Mouse (Mus musculus) spleen, postnatal 4 days (tissue): ENCODE data around the gene Cbr2.

Experiments used
- DNase-seq, 2 experiments: peaks; one replicate each; pipeline ENCODE4 v3.0.0; 2022; ENCODE audit warnings: low spot score in 2 of 2

Gene Cbr2

GRCm38 (mm10) chr11:120712771-120713568, 18.9 kb downstream of the Cbr2 start:
- DNase-seq = peak; percentile 58 to 86

- no peak for DNase-seq
Measured at GRCm38 (mm10) chr11:120711980-120712604, 19.8 kb downstream of the Cbr2 start.

DNA sequence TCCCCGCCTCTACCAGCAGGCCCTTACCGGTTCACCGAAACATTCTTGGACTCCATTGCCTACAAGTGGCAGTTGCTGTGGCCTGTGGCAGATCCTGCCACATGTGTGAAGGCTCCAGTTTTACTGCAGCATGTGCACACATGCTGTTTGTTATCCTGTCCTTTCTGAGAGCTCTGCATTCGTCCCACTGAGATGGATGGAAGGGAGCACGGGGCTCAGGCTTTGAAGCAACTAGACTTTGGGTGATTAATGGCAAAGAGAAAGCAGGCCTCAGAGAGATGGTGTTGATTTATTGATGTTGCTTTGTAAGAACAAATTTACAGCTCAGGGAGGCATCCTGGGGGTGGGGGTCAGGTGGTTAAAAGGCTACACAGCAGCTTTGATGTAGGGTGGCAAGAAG, 21.2 kb downstream of the Cbr2 start:
- no peak for DNase-seq

GRCm38 (mm10) chr11:120709551-120709950, 22.4 kb downstream of the Cbr2 start:
- no peak for DNase-seq

- no peak for DNase-seq
Measured at GRCm38 (mm10) chr11:120707969-120708368, 23.9 kb downstream of the Cbr2 start.

- DNase-seq = no peak
Measured at GRCm38 (mm10) chr11:120707225-120707624, 24.7 kb downstream of the Cbr2 start.

- no peak for DNase-seq
Measured at GRCm38 (mm10) chr11:120706120-120706519, 25.8 kb downstream of the Cbr2 start.

DNA sequence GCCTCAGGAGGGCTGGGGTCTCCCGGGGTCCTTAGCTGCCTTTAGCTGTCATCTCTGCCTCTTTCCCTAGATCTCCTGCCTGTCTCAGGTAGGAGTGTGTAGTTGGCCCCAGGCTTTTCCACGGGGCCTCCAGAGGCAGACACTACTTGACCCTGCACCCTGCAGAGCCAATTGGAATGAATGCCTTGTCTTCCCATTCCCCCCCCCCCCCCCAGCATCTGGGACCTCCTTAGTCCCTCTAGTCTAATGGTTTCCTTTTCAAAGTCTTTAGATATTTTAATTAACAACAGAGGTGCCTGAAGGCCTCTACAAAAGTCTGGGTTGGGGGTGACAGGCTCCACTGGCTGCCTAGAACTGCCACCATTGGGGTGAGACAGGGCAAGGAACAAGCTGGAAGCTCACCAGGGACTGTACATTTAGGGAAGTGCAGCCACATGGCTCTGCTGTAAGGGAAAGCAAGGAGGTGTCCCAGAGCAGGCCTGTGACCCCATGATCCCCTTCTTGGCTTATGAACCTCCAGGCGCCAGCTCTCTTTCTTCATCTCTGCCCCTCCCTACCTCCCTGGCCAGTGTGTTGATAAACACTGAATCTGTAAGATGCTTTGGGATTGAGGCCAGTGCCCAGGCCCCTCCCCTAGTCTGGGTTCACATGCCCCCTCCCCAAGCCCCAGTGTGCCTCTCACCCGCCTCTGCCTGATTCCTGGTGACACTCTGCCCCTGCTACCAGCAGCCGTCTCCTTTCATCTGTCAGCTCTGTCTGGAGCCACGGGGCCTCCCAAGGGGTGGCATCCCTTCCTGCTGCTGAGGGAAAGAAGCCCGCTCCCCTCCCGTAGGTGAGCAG, 27.2 kb downstream of the Cbr2 start:
- no peak for DNase-seq

- no peak for DNase-seq
Measured at GRCm38 (mm10) chr11:120703696-120704454, 28.0 kb downstream of the Cbr2 start.

GRCm38 (mm10) chr11:120697741-120698140, 34.2 kb downstream of the Cbr2 start:
- DNase-seq = no peak

DNA sequence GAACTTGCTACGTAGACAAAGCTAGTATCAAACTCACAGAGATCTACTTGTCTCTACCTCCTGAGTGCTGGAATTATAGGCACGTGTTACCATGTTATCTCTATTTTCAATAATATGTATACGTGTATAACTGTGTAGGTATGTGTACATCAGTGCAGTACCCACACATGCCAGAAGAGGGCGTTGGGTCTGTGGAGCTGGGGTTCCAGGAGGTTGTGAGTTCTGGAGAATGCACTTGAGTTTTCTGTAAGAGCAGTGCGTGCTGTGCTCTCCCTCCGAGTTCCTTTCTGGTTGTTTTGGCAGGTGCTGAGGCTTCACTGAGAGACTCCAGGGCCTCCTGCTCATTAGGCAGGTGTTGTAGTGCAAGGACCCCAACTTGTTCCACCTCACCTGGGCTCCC, 35.3 kb downstream of the Cbr2 start:
- DNase-seq = no peak

- DNase-seq = no peak
Measured at GRCm38 (mm10) chr11:120695641-120696040, 36.3 kb downstream of the Cbr2 start.

GRCm38 (mm10) chr11:120695184-120695583, 36.7 kb downstream of the Cbr2 start:
- no peak for DNase-seq

DNA sequence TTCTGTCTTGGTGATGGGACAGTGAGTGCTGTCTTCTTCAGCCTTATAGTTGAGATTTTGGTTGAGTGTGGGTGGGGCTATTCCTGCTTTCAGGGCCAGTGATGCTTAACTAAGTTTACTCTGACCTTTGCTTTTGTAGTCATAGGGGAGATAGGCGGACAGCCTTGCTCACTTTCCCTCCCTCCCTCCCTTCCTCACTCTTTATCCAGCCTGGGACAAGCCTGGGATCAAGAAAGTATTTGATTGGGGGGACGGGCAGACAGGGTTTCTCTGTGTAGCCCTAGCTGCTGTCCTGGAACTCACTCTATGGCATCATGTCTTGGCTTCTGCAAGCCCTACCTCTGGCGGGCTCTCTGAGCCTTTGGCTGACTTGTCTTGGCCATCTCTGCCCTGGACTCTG, 38.5 kb downstream of the Cbr2 start:
- DNase-seq = no peak

GRCm38 (mm10) chr11:120692471-120693011, 39.4 kb downstream of the Cbr2 start:
- no peak for DNase-seq

- no peak for DNase-seq
Measured at GRCm38 (mm10) chr11:120689365-120689764, 42.5 kb downstream of the Cbr2 start.

DNA sequence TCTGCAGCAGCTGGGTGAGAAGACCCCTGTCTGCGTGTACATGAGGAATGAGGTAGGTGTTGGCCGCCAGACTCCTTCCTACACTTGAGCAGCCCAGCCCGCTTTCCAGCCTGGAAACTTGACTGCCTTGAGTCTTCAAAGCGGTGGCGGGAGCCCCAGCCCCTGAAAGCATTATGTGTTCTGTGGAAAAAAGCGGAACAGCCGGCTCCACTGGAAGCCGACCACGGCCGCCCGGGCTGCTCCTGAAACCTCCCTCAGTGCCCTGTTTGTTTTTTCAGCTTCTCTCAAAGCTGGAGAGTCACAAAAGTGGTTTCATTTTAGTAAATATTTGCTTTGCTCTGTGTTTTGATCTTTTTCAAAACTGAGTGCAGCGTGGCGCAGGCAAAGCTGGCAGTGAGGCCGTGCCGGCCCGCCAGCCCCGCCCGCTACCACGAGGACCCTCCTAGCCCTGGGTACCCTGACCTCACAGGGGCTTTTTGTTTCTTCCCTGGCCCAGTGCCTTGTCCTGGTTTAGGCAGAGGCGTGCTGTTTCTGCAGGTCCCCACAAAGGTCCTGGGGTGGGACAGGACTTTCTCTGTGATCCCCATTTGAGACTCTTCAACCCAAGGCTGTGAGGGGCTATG, 45.2 kb downstream of the Cbr2 start:
- DNase-seq = no peak

DNA sequence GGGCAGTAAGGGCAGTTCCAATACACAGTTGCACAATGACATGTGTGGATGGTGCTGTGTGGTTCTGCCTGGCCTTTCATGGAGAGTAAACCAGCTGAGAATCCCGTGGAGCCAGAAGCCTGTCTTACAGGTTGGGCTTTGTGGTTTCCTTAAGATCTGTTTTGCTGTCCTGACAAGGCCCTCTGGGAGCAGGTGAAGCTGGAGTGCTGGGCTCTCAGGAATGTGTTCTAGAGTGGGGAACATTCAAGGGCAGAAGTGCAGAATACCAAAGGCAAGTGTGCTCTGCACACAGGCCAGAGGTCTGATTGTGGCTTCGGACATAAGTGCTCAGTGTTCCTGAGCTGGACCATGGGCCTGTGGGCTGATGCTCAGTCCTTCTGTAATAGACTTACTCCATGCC, 47.3 kb downstream of the Cbr2 start:
- DNase-seq = no peak

DNA sequence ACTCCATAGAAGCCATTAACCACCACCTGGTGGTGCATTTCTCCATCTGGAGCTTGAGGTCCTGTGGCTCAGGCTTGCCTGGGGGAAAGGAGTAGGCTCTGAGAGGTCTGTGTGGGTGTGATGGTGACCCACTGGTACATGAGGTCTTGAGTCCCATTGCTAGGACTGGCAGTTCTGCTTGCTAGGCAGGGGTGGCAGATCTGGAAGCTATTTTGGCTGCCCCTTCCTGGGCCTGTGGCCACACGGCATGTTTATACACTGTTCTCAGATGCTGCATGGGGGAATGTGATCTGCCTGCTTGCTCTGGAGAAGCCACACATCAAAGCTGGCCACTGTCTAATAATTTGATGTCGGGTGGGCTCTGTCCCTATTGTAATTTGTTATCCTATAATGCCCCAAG, 47.8 kb downstream of the Cbr2 start:
- no peak for DNase-seq

- DNase-seq = no peak
Measured at GRCm38 (mm10) chr11:120683536-120683935, 48.4 kb downstream of the Cbr2 start.

DNA sequence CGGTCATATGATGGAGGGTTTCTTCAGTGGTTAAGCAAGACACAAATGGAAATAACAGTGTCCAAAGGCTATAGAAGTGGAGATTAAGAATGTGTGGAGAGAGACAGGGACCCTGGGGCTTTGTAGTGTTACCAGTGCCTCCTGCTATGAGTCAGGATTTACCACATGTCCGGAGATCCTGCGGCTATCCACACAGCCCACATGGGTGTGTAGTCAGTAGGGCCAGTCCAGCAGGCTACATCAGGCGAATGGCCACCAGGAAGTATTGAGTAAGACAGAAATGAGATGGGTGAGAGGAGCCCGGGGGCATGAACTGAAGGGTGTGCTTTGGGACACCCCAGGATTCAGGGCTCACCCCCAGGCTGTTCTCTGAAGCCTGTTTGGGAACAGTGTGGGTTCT, 49.2 kb downstream of the Cbr2 start:
- DNase-seq = no peak
